Mouse (Mus musculus) stomach, postnatal 0 days (tissue): ENCODE measurements at regions not wholly inside any gene's neighbourhood (a gene's known extent, or its start where the extent isn't known, plus 50 kb on each side); places are given as distances from the start of the nearest gene placed in this dataset.

ENCODE experiments used
- CTCF ChIP-seq: IDR thresholded peaks from 2 replicates; pipeline ENCODE4 v1.5.1; 2016; ENCODE audit warnings: antibody characterized with exemption, low read depth, mild to moderate bottlenecking, moderate library complexity
- EP300 ChIP-seq: optimal IDR thresholded peaks from 2 replicates; pipeline ENCODE3; 2016; ENCODE audit warnings: antibody characterized with exemption

GRCm38 (mm10) chr5:64414519-64414918 lies 258.4 kb downstream of the Tbc1d1 start:
- no peak for TF ChIP-seq CTCF
- TF ChIP-seq EP300, result no peak
